Mouse (Mus musculus) monocyte, adult 5-6 weeks (primary cell): ENCODE data around the gene 6430550D23Rik. TPM values are rescaled to one million over a fixed set of nuclear protein-coding genes. Genes with fewer than 3 reads are reported as not detected.
"Not testable (repeated sequence)": the region's sequence is repeated elsewhere in the genome, so short reads cannot be mapped to it uniquely, and the experiment has no call there.

Source experiments
- ATAC-seq: fragments of 153-309, 156-312 bp; replicated peaks from 2 replicates; pipeline ENCODE4 v1.8.0; 2017; ENCODE audit warnings: mild to moderate bottlenecking; ENCODE audit not compliant: low TSS enrichment, insufficient number of reproducible peaks, severe bottlenecking, poor library complexity, low FRiP score
- total RNA-seq: library from RNA; stranded (forward); fragments of 200-1000, 200-491, 200-594 nt; gene quantifications from 3 replicates; pipeline ENCODE4 v1.2.3, GENCODE M21; 2017

Gene 6430550D23Rik
- total RNA-seq, 1 experiment from 2014 or later, result not detected

DNA sequence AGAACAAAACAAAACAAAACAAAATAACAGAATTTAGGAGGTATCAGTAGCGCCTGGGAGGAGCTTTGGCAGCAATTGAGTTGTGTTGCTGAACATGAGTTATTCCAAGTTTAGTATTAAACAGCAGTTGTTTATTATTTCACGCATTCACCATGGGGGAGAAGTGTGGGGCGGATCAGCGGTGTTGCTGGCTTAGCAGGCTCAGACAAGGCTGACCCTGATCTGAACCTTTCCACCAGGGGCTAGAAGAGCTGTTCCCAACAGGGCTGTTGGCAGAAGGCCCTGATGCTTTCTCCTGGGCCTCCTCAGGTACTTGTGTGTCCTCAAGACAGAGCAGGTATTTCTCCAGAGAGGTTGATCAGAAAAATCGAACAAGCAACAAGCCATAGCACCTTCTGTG, 47.8 kb downstream of the 6430550D23Rik start:
- no peak for ATAC-seq

DNA sequence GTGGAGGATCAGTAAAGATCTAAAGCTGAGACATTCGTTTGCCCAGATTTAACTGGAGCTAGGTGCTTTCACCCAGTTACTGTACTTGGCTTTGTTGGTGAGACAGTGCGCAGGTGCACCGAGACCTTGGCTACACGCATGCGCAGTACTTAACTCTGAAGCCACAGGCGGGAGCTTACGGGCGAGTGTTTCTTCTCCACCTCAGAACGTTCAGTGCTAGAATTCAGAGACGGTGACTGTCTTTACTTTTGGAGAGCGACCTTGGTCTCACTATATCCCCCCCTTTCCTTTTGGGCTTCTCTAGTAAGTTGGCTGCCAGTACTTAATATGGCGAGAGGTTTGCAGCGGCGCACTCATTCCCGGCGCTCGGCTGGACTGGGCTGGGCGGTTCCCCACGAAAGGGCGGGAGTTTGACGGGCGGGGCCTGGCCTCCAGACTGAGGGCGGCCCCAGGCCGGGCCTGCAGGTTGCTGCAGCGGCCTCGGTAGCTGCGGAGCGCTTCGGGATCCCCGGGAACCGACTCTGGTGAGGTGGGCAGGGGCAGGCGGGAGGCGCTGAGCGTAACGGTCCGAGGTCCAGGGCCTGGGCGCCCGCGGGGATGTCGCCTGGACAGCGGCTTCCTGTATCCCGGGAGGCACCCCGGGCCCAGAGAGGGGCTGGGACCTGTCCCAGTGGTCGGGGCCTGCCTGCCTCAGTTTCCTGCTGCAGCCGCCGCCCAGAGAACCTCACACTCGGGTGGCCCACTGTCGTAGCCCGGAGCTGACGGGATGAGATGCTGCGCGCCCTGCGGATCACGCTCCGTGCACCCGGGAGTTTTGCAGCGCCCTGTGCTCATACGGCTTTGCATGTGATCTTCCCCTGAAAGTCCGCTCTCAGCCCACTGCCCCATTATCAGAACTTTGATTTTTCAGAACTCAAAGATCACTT, 51.4 kb downstream of the 6430550D23Rik start, which contains the start of gene Cep250:
Gene Cep250, plus strand, starts transcription at position 325 of the 926 bp plus-strand sequence.
- ATAC-seq, result peak; percentile 91

GRCm38 (mm10) chr2:155952006-155952405, 55.8 kb downstream of the 6430550D23Rik start:
- ATAC-seq, result no peak

DNA sequence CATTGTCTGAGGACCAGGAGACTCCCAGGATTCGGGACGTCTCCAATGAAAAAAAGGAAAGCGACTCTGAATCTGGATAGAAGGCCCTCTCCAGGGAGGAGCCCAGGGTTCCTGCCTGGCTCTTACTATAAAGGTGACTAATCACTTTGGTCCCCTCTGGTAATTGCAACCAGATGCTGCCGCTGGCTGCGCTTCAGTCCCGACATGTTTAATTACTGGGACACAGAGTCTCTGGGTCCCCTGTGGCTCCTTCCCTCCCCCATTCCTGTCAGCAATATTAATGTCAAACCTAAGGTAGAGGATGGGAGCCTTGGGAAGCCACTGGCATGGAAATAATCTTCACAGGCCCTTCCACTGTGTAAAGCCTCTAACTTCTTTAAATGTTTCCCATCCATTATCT, 58.4 kb downstream of the 6430550D23Rik start:
- no peak for ATAC-seq

GRCm38 (mm10) chr2:155947390-155948002, 60.3 kb downstream of the 6430550D23Rik start:
- ATAC-seq, result no peak

DNA sequence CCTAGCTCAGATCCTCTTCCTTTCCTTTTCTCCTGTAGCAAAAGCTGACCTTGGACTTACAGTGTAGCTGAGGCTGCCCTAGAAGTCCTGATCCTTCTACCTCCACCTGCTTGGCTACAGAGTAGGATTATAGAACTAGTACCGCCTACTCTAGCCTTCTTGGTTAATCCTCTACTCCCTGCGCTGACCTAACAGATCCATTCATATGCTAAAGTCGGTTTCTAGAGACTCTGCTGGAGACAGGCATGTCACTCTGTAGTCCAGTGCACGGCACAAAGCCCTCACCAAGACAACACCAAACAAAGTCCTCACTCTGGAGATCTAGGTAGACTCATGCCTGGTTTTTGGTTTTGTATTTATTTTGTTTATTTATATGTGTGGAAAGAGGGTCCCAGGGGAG, 61.3 kb downstream of the 6430550D23Rik start:
- 0 out of 2 replicates have a peak, but pooled peaks have one; percentile 2 for ATAC-seq

- 0 out of 2 replicates have a peak, but pooled peaks have one; percentile 19 for ATAC-seq
Observed at GRCm38 (mm10) chr2:155946069-155946468, 61.7 kb downstream of the 6430550D23Rik start.

GRCm38 (mm10) chr2:155945580-155945979, 62.2 kb downstream of the 6430550D23Rik start:
- no peak for ATAC-seq

DNA sequence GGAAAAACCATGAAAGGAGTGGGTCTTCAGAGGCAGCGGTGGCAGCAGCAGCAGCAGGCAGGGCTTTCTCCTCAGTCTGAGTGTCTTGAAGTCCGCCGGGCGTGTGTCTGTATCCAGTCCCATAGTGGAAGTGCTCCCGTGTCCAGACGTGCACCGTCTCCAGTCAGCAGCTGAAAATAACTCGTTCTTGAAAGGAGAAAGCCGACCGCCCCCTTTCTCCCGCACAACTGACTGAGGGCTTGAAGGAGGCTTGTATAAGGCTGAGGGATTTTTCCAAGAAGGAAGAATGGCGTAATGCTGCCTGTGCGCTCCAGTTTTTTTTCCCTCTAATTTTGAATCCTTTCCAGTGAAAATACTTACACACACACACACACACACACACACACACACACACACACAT, 62.7 kb downstream of the 6430550D23Rik start, which contains the start of gene Gdf5:
Gene Gdf5, minus strand, starts transcription at position 244 of the 400 bp plus-strand sequence.
- ATAC-seq, result no peak

DNA sequence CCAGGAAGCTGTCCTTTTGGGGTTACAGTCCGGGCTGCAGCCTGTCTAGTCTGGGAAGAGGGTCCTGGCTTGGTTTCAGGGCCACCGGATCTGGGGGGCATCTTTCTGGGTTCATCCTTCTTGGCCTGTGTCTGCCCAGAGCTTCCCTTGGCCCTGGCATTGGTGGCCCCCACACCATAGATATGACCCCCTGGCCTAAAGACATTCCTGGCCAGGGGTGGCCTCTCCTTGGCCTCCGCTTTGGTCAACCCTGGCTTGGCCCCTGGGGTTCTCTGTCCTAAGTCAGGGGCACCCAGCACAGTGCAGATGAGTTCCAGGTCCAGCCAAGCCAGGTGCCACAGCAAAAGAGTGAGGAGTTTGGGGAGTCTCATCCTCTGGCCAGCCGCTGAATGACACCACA, 63.1 kb downstream of the 6430550D23Rik start:
- no peak for ATAC-seq

GRCm38 (mm10) chr2:155943463-155943862, 64.3 kb downstream of the 6430550D23Rik start:
- ATAC-seq, result no peak

GRCm38 (mm10) chr2:155941697-155942442, 65.9 kb downstream of the 6430550D23Rik start:
- ATAC-seq, result no peak

DNA sequence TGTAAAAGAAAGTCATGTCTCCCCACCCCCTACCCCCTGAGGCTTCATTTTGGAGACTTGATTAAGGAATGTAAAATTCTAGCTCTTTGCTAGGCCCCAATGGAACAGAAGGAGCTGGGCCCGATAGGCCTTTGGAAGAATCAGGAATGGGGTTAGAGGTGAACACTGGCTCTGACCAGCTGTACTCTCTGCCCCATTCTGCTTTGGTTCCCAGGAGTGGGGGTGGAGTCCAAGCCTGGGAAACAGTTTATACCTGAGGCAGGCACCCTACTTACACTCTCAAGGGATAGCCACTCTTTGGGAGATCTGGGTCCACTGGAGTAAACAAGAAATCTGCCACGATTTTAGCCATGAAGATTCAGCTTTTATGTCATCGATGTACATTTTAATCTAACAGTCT, 67.1 kb downstream of the 6430550D23Rik start, which contains the start of gene Gm15557:
Gene Gm15557, plus strand, starts transcription at position 48 of the 400 bp plus-strand sequence.
- ATAC-seq, result no peak

DNA sequence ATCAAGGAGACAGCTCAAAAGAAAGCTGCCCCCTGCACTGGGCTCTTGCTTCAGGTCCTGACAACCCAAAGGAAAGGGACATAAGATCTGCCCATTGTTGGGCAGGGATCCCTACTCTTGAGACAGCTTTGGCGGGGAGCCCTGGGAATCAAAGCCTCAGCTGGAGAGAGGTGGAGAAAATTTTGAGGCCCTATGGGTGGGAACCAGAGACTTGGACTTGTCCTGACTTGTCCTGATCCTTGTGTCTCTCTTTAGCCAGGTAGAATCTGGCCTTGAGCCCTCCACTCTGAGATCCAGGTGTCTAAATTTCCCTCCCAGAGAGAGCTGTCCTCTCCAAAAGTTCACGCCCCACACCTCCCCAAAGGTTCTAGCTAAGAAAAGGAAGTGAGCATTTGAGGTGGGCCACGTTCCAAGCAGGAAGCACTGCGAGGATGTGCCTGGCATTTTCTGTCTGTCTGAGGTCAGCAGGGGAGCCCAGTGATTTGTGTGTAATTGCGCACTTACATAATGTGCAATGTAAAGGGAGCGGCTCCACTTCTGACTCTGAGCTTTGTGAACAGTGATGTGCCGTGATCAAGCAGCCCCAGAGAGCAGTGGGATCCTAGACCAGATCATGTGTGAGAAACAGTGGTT, 67.8 kb downstream of the 6430550D23Rik start:
- no peak for ATAC-seq

DNA sequence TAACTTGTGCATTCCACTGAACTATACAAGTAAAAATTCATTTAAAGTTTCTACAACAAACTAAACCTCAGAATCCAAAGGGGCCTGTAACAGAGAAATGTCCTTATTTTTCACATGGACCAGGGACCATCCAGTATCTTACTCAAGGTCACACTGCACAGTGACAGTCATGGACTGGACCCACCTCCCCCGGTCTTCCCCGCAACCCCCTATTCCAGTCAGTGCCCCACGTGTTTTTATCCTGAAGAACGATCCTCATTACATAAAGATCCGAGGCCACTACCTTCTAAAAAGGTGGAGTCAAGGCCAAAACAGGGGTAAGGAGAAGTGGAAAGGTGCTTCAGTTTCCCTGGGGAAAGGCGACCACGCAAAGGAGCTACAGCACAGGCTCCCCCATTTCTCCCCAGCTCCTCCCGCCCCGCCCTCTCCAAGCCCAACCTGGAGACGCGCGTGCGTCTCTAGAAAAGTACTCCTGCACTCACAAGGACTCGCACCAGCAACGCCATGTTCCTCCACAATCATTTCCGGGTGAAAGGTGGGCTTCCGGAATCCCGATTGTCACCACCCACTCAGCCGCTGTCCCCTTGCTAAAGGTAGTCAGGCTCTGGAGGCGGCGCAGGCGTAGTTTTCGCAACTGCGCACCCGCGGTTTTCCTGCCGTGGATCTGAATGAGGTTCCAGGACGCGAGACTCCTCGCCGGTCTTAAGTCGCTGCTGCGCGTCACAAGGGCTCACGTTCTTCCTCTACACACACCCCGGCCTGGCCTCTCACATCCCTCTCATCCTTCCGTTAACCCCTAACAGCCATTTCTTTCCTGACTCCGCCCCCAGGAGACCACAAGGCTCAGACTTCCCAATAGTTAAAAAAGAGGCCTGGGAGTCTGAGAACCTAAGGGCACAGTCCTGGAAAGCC, 78.0 kb downstream of the 6430550D23Rik start, which contains the start of gene Uqcc1:
Gene Uqcc1, minus strand, starts transcription at position 780 of the 912 bp plus-strand sequence.
- ATAC-seq, result peak; percentile 99

DNA sequence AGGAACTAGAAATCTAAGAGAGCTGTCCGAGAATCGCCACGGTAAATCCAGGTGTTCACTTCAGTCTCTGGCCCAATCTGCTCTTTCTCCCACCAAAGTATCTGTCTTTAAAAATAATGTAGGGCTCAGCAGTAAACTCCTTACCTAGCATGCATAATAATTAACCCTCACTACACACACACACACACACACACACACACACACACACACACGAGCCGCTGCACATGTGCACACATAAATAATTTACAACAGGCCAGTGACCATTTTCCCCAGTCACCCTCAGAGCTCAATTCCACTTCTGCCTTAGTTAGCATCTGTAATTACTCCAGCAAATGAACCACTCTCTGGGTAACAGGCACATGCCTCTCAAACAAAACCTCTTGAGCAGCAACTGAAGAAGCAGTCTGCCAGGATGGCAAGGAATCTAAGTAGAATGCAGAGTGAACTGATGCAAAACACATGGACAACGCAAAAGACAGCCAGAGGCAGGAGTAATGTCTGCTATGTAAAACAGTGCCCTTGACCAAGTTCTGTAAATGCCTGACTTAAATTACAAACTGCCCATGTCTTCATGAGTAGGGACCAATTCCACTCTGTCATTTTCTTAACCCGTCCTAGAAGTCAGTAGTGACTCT, 78.9 kb downstream of the 6430550D23Rik start:
- no peak for ATAC-seq

DNA sequence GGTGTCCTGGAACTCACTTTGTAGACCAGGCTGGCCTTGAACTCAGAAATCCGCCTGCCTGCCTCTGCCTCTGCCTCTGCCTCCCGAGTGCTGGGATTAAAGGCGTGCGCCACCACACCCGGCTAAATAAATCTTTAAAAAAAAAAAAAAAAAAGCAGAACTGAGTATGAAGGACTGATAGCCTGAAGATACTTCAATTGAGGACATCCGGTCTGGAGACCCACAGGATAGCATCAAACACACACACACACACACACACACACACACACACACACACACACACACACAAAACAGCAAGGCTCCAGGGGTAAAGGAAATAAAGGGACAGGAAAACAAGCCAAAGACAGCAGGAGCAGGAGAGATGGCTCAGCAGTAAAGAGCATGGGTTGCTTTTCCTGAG, 82.6 kb downstream of the 6430550D23Rik start:
- ATAC-seq, result not testable (repeated sequence)
